Mouse (Mus musculus) thymus, adult 18-20 months (tissue): ENCODE measurements around the gene Slc35a1.
A peak's percentile ranks its signal among the peaks of the same experiment; 100 is the strongest.

Source experiments
- DNase-seq, 2 experiments: peaks; one replicate each; pipeline ENCODE4 v3.0.0; 2022; ENCODE audit warnings: mixed read lengths in 2 of 2

Slc35a1 gene

DNA sequence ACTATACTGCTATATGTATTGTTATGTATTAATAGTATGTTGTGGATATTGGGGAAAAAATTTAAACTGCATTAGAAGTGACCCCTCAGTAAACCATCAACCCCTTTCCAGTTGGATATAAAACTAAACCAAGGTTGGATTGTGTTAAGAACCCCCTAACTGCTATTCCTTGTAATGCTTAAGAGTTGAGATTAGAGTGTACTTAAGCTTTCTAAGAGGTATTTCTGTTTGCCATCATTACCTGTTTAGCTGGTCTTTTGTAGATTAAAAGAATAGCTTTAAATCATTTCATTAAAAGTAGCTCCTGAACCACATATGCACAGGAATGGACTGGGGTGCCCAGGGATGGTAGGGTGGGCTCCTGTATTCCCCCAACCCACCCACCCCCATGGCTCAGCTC lies 42.5 kb downstream of the Slc35a1 start:
- DNase-seq, result no peak

DNA sequence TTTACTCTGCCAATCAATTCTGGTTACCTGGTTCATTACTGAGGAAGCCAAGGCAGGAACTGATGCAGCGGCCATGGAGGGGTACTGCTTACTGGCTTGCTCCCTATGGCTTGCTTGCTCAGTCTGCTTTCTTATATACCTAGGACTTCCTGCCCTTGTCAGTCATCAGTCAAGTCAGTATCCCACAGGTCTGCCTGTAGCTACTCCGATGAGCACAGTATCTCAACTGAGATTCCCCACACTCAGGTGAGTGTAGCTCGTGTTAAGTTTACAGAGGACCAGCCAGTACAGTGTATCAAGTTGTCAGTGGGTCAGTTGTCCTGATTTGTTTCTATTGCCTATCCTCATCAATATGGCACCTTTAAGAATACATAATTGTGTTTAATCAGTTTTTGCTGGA lies 46.5 kb downstream of the Slc35a1 start:
- DNase-seq, result no peak

DNA sequence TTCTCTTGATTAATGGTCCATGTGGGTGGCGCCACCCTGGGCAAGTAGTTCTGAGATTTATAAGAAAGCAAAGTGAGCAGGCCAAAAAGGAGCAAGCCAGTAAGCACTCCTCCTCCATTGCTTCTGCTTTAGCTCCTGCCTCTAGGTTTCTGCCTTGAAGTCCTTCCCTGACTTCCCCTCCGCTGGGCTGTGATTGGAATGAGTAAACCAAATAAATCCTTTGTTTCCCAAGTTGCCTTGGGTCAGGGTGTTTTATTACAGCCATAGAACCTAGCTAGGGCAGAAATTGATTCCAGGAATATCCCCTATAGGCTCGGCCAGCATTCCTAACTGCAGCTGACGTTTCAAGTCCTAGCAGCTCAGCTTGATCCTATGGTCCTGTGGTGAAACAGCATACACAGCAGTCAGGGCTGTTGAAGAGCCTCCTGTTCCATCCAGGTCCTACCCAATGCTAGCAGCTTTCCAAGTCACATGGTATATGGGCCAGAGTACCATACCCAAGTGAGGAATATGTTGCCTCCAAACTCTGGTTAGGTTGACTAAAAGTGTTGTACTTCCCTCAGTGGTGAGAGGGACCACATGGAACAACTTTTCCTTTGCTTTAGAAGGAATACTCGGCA lies 47.4 kb downstream of the Slc35a1 start:
- no peak for DNase-seq

DNA sequence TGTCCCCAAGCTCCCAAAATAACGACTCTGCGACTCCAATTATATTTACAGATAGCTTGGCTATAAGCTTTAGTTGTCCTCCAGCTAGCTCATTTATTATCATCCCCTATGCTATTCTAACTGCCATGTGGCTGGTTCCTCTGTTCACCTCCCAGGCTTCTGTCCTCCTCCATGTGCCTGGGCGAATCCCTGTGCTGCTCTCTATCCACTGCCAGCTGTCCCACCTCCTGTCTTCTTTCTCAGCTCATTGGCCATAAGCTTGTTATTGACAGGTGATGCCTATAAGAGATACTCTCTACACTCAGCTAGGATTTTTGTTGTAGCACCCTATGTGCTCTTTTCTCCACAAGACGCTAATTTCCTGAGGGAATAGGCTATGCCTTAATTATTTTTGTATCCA lies 49.4 kb downstream of the Slc35a1 start:
- DNase-seq, result no peak

DNA sequence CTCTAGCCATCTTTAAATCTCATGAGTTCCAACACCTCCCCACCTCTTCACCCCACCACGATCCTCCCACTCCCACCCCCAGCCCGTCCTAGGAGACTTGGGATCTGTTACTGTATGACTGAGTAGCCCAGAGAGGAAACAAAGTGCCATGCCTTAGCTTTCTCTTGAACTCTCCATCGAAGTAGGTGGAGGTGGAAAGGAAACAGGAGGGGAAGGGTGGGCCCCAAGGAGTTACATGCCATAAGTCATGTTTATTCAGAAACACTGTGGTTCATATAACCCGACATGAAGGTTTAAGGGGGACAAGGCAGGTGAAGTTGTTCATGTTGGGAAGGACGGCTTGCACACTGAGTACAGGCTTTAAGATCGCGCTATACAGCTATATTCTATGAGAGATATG lies 49.9 kb downstream of the Slc35a1 start:
- DNase-seq, result no peak

DNA sequence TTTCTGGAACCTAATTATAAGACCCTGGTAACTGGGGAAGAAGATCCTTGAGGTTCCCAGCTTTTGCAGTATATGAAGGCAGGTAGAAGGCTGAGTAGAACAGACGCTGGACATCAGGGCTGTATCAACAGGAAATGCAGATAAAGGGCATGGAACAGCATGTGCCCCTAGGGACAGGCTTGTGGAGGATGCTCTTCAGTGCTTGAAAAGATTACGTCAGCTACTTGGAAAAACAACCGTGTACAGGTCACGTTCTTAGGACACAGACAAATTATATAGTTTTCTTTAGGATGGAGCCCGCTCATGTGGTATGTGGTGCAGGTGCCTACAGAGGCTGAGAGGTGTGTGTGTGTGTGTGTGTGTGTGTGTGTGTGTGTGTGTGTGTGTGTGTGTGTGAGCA lies 51.2 kb downstream of the Slc35a1 start:
- DNase-seq, result no peak

DNA sequence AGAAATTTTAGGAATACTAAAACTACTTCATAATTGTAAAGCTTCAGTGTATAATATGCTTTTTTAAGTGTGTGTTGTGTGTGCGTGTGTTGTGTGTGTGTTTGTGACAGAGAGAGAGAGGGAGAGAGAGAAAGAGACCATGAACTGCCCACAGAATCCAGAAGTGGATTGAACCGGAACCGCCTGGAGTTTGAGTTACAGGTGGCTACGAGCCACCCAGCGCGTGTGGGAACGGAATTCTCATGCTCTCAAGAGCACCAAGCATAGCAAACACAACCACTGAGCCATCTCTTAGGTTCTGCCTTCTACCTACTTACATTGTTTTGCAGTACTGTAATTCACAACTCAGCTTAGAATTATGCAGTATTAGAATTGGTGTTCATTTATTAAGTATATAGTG lies 53.1 kb downstream of the Slc35a1 start:
- no peak for DNase-seq

DNA sequence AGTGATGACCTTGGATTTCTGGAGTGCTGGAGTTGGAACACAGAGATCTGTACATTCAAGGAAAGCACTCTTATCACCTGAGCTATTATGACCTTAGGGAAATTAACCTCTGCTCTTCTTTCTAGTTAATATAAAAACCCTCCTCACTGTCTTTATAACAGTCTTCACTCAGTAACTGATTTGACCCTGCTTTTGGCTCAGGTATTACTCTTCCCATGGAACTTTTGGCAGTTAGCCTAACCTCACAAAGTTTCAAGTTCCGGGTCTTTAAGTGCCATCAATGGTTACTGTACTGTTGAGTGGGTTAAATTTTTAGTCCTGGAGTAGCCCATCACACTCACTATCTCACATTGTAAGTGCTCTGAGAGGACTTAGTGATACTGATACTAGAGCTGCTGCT lies 57.3 kb downstream of the Slc35a1 start:
- DNase-seq, result no peak

DNA sequence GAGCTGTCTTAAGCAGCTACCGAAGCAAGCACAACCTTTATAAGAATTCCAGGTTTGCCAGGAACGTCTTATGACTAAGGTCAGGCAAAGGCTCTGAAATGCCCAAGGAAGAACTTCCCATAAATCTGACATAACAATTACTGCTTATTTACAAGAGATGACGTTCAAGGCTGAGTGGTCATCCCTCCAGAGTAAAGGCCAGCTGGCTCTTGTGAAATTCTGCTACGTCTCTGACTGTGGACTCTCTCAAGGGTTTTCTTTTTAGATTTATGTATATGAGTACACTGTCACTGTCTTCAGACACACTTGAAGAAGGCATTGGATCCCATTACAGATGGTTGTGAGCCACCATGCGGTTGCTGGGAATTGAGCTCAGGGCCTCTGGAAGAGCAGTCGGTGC lies 60.8 kb downstream of the Slc35a1 start:
- no peak for DNase-seq

DNA sequence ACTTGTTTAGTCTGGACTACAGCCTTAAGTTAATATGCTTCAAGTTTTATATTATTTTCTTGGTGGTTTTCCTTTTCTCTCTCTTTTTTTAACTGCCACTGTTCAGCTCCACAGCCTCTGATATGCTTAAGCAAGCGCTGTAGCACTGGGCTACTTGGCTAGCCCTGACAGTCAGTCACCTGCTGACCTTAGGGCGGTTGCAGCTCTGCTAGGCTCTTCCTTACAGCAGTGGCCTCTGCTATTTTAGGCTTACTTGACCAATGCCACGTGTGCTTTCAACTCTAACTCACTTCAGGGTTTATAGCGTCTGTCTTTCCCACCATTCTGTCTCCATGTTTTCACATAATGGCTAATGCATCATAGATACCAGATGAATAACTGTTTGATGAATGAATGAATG lies 61.7 kb downstream of the Slc35a1 start:
- no peak for DNase-seq

DNA sequence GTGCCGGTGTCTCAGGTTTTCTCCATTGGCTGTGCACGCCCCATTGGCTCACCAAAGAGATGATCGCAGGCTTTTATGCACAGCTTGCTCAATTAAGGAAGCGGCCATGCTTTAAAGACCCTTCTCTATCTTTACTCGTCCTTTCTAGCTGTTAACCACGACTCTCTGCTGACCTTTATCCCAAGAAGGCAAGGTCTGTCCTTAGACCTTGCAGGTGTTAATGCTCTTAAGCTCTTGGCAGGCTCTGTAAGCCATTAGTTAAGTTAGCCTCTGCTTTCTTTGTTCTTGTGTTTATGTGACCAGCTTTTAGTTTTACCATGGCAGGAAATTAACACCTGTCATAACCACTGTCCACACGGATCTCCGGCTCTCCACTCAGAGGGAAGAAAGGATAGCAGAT lies 71.1 kb downstream of the Slc35a1 start:
- no peak for DNase-seq

DNA sequence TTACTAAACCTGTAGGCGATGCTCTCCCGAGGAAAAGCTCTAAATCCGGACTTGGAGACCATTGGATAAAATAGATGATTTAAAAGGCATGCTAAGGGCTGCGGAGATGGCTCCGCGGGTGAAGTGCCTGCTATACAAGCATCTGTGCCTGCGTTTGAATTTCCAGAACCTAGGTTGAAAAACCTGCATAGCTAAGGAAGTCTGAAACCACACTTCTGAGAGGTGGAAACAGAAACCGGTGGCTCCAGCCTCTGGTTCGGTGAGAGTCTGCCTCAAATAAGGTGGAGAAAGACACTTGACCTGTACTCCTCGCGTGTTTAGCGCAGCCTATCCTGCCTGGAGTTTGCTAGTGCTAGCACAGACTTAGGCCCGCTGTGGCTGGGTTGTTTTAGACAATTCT lies 71.9 kb downstream of the Slc35a1 start:
- peak in 1 of 2 experiments; percentile 6 for DNase-seq

DNA sequence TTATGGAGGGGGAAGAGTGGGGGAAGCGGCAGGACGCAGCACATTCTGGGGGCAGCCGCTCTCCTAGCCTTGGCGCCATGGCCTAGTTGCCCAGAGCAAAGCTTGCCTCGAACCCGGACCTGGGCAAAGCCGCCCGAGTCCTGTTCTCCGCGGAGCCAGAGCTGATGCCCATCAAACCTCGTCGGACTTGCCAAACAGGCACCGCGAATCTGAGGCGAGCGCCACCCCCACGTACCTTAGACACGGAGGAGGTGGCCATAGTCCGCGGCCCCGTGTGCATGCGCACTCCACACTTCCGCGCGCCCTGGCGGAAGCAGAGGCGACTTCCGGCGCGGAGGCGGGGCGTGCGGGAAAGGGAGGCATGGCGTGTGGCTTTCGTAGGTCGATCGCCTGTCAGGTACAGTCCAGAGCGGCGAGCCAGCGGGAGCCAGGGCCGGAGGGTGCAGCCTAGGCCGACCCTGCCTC lies 72.6 kb downstream of the Slc35a1 start, which contains the start of the genes Orc3 and Rars2:
Orc3 (minus strand) TSS at position 315 of the 465 bp plus-strand sequence.
Rars2 (plus strand) TSS at position 328 of the 465 bp plus-strand sequence.
- DNase-seq, result peak; percentile 83 to 85

DNA sequence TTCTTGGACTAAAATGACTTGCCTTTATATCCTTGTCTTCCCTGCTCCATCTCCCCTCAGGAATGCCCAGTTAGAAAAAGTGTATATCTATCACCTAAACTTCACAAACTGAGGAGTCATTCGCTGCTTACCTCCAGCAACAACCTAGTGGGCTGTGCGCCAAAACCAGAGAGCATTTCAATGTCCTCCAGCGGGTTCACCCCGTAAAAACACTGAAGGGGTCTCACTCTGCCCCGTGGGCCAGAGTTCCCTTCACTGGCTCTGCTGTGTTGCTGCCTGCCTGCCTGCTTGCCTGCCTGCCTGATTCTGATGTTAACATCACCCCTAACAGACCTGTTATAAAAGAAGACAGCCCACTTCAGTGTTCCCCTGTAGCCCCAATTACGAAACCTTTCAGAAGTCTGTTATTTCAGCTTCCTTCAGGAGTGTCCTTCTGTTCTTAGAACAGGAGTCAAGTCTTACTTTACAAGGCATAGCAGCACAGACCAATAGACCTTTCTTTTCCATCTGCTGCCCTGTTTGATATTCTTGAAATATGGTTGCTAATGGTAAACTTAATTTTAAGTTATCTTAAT lies 73.6 kb downstream of the Slc35a1 start:
- no peak for DNase-seq
